Mouse (Mus musculus): ENCODE data around the gene Cyp24a1.
"Not testable (repeated sequence)": the region's sequence is repeated elsewhere in the genome, so short reads cannot be mapped to it uniquely, and the experiment has no call there.

Cyp24a1 gene

DNA sequence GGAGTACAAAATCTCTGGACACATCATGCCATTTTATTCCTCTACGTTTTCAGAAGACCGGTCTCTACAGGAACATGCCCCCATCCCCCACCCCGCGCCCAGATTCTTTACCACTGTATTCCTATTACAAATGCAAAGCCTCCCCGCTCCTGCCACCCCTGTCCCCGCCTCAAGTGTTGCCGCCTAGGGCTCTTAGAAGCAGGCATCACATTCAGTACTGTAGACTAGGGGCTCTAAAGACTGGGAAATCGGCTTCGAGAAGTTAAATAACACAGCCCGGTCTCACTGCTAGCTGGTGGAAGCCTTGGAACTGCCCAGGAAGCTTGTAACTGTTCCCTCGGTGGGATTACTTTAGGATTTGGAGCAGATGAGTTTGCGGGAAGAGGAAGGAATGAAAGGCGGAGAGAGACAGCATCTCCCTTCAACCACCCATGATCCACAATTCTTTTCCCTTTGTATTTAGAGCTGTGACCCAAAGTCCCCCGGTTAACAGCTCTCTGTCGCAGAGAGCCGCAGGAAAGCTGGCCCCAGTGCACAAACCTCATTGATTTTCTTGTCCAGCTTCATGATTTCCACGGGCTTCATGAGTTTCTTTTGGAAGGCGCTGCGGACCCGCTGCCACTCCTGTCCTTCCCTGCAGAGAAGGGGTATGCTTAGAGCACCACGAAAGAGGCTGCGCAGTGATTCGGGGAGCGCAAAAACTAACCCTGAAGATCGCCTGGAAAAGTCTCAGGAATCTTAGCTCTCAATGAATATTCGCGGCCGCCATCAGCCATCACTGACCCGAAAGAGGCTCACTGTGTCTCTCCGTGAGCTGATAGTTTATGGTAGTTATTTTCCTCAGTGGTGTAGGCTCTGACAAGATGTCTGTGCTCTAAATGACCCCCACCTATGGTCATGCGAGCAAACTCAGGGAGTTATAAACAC lies 1.9 kb downstream of the Cyp24a1 start:
- DNase-seq (ENCODE audit: low spot score in 2 of 2): no peak

DNA sequence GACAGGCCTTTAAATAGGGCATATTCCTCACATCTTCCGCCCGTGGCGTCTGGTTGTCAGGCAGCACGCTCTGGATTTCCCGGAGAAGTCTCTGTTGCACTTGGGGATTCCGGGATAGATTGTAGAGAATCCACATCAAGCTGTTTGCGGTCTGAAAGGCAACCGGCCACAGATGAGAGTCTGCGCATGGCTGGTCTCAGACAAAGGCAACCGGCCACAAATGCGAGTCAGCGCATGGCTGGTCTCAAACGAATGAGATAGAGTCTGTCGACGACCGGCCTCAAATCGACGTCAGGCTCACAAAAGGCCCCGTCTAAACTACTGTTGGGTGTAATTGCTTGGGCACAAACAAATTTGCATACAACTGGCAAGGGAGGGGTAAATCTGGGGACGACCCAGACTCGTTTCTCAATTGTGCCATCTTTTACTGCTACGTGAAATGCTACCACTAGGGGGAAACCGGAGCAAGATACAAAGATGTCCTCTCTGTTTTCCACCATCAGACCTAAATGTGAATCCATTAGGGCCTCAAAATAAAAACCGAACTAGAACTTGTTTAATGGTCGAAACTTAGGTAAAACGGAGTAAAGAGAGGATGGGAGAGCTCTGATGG lies 8.9 kb downstream of the Cyp24a1 start:
- no peak for DNase-seq (ENCODE audit: low spot score in 2 of 2)

GRCm38 (mm10) chr2:170487202-170487601 lies 9.7 kb downstream of the Cyp24a1 start:
- no peak for DNase-seq (ENCODE audit: low spot score in 2 of 2)

DNA sequence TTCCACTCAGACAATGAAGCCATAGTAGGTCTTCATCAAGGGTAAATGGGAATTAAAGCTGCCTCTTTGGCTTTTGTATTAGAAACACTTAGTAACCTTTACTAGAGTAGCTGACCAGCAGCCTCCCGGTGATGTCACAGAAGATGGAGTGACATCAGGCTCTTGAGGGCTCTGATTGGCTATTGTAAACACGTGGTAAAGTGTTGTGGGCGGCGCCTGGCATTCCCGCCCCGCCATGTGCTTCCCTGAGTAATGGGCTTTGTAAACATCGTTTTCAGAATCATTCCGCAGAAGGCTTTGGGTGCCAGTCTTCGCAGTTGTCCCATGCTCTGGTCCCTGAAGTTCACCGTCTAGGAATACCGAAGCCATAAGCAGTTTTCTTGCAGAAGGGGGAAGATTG lies 13.0 kb downstream of the Cyp24a1 start:
- DNase-seq (ENCODE audit: low spot score in 2 of 2): no peak

DNA sequence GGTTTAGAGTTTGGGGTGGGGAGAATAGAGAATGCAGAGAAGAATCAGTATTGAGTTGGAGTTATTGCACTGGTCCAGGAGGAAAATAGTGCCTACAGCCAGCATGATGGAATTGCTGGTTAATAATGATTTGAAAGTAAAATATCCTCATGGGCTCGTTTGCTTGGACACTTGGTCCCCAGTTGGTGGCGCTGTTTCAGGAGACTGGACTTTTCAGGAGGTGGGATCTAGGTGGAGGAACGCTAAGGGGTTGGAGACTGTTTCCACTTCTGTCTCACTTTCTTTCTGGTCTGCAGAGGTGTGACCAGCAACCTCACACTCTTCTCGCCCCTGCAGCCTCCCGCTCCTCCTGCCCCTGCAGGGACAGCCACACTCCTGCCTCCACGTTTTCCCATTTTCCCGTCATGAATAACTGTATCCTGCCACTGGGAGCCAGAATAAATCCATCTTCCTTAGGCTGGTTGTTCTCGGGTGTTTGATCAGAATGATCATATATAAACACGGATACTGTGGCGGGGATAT lies 14.9 kb downstream of the Cyp24a1 start:
- no peak for DNase-seq (ENCODE audit: low spot score in 2 of 2)

- no peak for DNase-seq (ENCODE audit: low spot score in 2 of 2)
Observed at GRCm38 (mm10) chr2:170476643-170477042, 20.3 kb downstream of the Cyp24a1 start.

- DNase-seq (ENCODE audit: low spot score in 2 of 2): no peak
Observed at GRCm38 (mm10) chr2:170476215-170476614, 20.7 kb downstream of the Cyp24a1 start.

DNA sequence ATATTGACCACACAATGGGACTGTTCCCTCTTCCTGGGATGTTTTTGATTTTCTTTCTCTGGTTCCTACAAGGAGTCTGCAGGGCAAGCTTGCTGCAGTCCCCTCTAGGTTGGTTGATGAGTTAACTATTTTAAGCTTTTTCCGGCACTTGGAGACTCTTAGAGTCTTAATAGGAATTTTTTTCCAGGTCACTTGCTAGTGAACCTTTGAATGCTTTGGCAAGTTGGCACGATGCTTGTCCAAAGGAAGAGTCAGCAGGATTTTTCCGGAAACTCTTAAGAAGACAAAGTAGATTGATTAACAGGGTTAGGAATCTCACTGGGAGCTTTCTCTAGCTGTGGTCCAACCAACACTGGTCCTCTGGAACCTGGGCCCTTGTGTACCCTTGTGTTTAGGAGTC lies 21.8 kb downstream of the Cyp24a1 start:
- DNase-seq (ENCODE audit: low spot score in 2 of 2): no peak

GRCm38 (mm10) chr2:170474125-170474524 lies 22.8 kb downstream of the Cyp24a1 start:
- DNase-seq (ENCODE audit: low spot score in 2 of 2): no peak

GRCm38 (mm10) chr2:170470591-170470990 lies 26.4 kb downstream of the Cyp24a1 start:
- DNase-seq (ENCODE audit: low spot score in 2 of 2): no peak

- DNase-seq (ENCODE audit: low spot score in 2 of 2): no peak
Observed at GRCm38 (mm10) chr2:170469616-170470308, 27.2 kb downstream of the Cyp24a1 start.

DNA sequence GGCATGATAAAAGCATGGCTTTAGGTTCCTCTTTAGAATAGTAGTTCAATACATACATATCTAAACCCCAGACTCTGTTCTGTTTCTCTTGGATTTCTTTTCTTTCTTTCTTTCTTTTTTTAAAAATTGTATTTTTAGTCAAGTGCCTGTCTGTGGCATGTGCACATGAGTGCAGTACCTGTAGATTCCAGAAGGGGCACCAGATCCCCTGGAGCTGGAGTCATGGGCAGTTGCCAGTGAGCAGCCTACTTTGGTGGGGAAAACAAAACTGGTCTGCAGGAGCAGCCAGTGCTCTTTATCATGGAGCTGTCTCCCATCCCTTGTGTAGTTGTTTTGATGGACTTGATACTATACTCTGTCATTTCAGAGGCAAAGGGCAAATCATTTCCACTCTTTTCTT lies 28.9 kb downstream of the Cyp24a1 start:
- peak in 1 of 2 experiments; percentile 67 for DNase-seq (ENCODE audit: low spot score in 2 of 2)

GRCm38 (mm10) chr2:170464817-170465216 lies 32.1 kb downstream of the Cyp24a1 start:
- DNase-seq (ENCODE audit: low spot score in 2 of 2): no peak

DNA sequence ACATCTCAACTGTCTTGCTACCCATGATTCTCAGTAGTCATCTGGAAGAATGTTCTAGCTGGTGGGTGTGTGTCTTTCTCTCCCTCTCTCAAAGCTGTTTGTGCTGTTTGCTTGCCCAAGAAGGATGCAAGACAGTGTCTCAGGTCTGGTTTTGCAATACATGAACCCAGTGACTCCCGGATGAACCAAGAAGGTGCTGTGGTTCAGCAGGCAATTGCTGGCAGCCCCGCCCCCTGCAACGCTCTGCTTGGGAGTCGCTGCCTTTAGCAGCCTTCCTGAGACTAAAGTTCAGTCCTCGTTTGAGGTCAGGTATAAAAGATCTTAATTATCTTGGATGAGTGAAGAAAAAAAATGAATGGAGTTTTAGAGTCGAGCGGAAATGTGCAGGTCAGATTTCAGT lies 35.3 kb downstream of the Cyp24a1 start:
- no peak for DNase-seq (ENCODE audit: low spot score in 2 of 2)

GRCm38 (mm10) chr2:170459805-170460204 lies 37.1 kb downstream of the Cyp24a1 start:
- no peak for DNase-seq (ENCODE audit: low spot score in 2 of 2)

GRCm38 (mm10) chr2:170459183-170459582 lies 37.8 kb downstream of the Cyp24a1 start:
- no peak for DNase-seq (ENCODE audit: low spot score in 2 of 2)

GRCm38 (mm10) chr2:170453809-170454208 lies 43.1 kb downstream of the Cyp24a1 start:
- not testable (repeated sequence) for DNase-seq (ENCODE audit: low spot score in 2 of 2)

GRCm38 (mm10) chr2:170450933-170451332 lies 46.0 kb downstream of the Cyp24a1 start:
- peak; percentile 60 to 84 for DNase-seq (ENCODE audit: low spot score in 2 of 2)

GRCm38 (mm10) chr2:170447651-170448050 lies 49.3 kb downstream of the Cyp24a1 start:
- no peak for DNase-seq (ENCODE audit: low spot score in 2 of 2)

- no peak for DNase-seq (ENCODE audit: low spot score in 2 of 2)
Observed at GRCm38 (mm10) chr2:170446843-170447383, 50.0 kb downstream of the Cyp24a1 start.

DNA sequence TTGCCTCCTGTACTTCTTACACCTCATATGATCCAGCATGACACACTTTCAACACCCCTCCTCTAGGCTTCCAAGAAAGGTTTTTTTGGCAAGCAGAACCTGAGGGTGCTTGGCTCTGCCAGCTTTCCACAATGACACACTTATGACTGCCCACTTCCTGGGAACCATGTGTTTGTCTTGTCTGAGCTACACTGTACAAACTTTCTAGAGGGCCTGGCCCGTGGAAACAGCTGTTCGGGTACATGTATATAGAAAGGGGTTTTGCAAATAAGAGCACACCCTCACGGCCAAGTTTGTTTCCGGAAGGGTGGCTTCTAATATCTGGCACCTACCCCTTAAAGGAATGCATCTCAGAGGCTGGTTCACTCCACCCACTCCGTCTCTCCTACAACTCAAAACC lies 51.1 kb downstream of the Cyp24a1 start:
- no peak for DNase-seq (ENCODE audit: low spot score in 2 of 2)

GRCm38 (mm10) chr2:170442535-170442934 lies 54.4 kb downstream of the Cyp24a1 start:
- DNase-seq (ENCODE audit: low spot score in 2 of 2): no peak

All from spleen, postnatal 4 days (tissue).